Comparison of ENCODE assay signal across 15 mouse cellular contexts in genomic region chr2:61159761-61160160, GRCm38 (mm10).
"Had no signal": no experiment of that assay in that cellular context is flagged by ENCODE, and none has a peak within 500 bp of the region (broad histone marks: within the 10 kb centered on the region; RNA-seq: fewer than 3 reads in every experiment).

No protein-coding gene starts in this region.

- H3K4me3 ChIP-seq: neural tube, embryonic 12.5 days; neural tube, embryonic 13.5 days; neural tube, embryonic 15.5 days; stomach, embryonic 15.5 days had no signal

- DNase-seq: right cerebral cortex, adult 18-20 months; right cerebral cortex, postnatal 14 days; right cerebral cortex, postnatal 25 days; spleen, adult 18-20 months; thymus, adult 18-20 months; thymus, adult 2 months; thymus, postnatal 14 days; thymus, postnatal 25 days; thymus, postnatal 36 days; thymus, postnatal 4 days had no signal

- H3K27me3 ChIP-seq: neural tube, embryonic 12.5 days; neural tube, embryonic 13.5 days; neural tube, embryonic 15.5 days; stomach, embryonic 15.5 days had no signal

- H3K36me3 ChIP-seq: neural tube, embryonic 12.5 days; neural tube, embryonic 13.5 days; neural tube, embryonic 15.5 days; stomach, embryonic 15.5 days had no signal

- H3K9me3 ChIP-seq: neural tube, embryonic 12.5 days; neural tube, embryonic 13.5 days; neural tube, embryonic 15.5 days; stomach, embryonic 15.5 days had no signal

- H3K4me1 ChIP-seq: neural tube, embryonic 12.5 days; neural tube, embryonic 13.5 days; neural tube, embryonic 15.5 days; stomach, embryonic 15.5 days had no signal

- H3K27ac ChIP-seq: neural tube, embryonic 12.5 days; neural tube, embryonic 13.5 days; neural tube, embryonic 15.5 days; stomach, embryonic 15.5 days; stomach, postnatal 0 days had no signal
